Mouse (Mus musculus) liver, adult (tissue): ENCODE data around the gene Abhd4.

Experiments used
- GATA4 ChIP-seq: IDR thresholded peaks from 2 replicates; pipeline ENCODE4 v1.6.1; 2014; ENCODE audit warnings: mild to moderate bottlenecking, low read length; ENCODE audit not compliant: insufficient replicate concordance

Gene Abhd4

GRCm38 (mm10) chr14:54253741-54254291, at the start of gene Abhd4, which contains the start of gene Dad1:
Abhd4 (plus strand) TSS chr14:54254188.
Dad1 (minus strand) TSS chr14:54254104.
- peak; percentile 55; the same call in 1 of the 2 replicates for TF ChIP-seq GATA4

- TF ChIP-seq GATA4 = no peak
Measured at GRCm38 (mm10) chr14:54204311-54204710, 49.7 kb upstream of the Abhd4 start.

- TF ChIP-seq GATA4 = no peak
Measured at GRCm38 (mm10) chr14:54204786-54205185, 49.2 kb upstream of the Abhd4 start.

DNA sequence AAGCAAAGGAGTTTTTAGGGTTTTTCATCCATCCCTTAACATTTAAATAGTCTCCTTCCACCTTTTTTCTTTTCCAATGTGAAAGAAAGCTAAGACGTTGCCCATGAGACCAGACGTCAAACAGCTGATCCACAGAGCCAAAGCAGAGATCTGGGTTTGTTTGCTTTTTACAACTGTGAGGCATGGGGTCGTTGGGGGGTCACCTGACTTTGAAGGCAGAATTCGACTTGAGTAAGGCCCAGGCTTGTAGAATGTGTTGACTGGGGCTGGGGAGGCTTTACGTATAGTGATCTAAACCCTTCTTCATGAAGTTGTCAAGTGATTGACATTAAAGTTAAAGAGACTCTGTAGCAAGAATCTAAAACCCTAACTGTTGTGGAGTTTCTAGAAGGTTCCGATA, 48.1 kb upstream of the Abhd4 start:
- TF ChIP-seq GATA4 = no peak

DNA sequence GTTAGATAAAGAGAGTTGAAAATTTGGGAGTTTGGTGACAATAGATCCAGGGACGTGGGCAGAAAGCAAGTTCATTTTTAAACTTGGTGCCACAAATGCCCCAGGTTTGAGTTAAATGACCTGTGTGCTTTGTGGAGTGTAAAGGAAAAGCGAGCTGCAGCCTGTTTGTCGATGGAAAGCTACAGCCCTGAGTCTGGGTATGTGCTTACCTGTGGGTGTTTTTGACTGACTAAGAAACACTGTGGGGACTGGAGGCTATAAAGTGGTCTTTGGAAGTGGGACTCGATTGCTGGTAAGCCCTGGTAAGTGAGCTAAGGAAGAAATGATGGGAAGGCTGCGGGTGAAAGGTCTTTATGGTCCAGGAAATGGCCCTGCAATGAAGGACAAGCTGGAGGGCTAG, 47.7 kb upstream of the Abhd4 start:
- no peak for TF ChIP-seq GATA4

- TF ChIP-seq GATA4 = no peak
Measured at GRCm38 (mm10) chr14:54206750-54207550, 47.0 kb upstream of the Abhd4 start.

DNA sequence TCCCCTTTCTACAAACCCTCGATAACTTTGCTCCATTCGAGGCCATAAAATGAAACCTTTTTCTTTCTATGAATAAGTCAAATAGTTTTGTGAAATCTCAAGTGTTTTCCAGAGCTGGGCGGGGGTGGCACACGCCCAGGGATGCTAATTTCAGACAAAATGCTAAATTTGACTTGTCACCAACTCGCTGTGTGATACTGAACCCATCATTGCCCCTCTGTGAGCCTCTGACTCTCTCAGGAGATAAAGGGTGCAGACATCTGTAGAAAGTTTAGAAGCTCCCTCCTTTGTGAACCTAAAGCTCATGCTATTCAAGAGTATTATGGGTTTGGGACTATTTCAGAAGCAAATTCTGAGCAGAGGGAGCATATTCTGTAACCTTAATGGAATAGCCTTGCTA, 46.1 kb upstream of the Abhd4 start:
- no peak for TF ChIP-seq GATA4

- no peak for TF ChIP-seq GATA4
Measured at GRCm38 (mm10) chr14:54208741-54209140, 45.2 kb upstream of the Abhd4 start.

DNA sequence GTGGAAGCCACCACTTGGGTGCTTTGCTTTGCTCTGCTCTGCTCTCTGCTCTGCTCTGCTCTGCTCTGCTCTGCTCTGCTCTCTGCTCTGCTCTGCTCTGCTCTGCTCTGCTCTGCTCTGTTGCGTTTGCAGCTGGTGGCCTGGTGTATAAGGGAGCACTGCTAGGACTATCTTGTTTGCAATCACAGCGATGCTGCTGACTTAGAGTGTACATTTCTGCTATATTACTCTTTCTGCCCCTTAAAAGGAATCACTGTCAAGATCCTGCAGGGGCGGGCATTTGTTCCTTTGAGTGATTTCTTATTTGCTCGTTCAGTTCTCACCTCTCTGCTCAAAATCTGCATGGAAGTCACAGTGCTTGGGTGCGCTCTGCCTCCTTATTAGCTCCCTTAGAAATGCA, 44.1 kb upstream of the Abhd4 start:
- no peak for TF ChIP-seq GATA4

DNA sequence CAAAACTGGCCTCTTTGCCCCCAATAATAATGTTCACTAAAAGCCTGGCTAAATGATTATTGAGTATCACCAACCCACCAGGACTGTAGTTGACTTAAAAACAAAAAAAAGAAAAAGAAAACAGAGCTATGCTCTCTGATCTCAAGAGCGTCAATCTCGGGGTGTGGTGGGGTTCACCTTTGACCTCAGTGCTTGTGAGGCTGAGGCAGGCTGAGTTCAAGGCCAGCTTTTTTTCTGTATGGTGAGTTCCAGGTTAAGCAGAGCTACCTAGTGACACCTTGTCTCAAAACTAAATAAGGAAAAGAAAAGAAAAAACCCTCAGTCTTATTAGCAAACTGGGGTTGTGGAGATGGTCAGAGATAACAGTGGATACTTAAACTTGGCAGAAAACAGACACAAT, 43.6 kb upstream of the Abhd4 start:
- TF ChIP-seq GATA4 = no peak

DNA sequence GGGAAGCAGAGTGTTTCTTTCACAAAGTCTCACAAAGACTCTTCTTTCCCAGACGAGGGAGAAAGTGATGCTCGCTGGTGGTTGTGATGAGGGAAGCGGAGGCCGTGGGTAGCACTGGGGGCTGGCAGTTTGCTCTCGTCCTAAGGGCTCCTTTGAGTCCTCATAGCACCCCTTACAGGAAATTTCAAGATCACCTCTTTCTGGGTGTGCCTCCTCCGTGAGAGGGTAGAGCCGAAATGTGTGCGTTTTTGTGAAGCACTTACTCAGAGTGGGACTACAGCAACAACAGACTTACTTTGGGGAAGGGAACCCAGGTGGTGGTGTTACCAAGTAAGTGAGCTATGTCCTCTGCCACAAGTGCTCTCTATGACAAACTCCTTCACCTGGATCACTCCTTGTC, 42.8 kb upstream of the Abhd4 start:
- TF ChIP-seq GATA4 = no peak

DNA sequence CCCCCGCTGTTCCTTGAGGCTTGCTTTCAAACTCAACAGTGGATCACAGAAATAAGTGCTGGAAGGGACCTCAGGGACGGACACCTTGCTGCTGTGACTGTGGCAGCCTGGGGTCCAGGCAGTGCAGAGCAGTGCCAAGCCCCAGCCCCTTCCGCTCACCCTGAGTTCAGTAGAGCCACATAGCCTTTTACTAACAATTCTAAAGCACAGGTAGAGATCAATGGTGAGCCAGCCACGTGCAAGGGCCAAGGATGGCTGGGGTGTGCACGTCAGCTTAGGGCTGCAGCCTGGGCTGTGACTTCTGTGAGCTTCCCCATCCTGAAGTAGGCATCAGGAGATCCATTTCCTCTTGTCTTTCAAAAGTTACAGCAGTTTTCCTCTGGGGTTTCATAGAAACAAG, 42.2 kb upstream of the Abhd4 start:
- no peak for TF ChIP-seq GATA4

GRCm38 (mm10) chr14:54213734-54214133, 40.3 kb upstream of the Abhd4 start:
- TF ChIP-seq GATA4 = no peak

GRCm38 (mm10) chr14:54214477-54214876, 39.5 kb upstream of the Abhd4 start:
- peak; percentile 61; the same call in 1 of the 2 replicates for TF ChIP-seq GATA4

DNA sequence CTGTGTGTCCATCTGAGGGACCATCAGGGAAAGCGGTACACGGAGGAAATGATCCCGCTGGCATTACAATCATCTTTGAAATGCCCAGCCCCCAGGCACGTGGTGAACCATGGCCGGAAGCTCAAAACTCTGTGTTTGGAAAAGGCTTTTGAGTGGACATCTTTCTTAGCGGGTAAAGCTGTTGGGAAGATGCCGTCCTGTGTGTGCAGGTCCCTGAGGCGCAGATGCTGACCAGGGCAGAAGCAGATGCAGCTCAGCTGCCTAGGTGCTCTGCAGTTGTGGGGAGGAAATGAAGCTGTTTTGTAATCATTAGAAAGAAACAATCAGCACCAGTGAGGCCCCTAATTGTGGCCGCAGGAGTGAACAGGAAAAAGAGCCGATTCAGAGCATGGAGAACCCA, 39.1 kb upstream of the Abhd4 start:
- TF ChIP-seq GATA4 = 0 out of 2 replicates have a peak, but pooled peaks have one; percentile 0

DNA sequence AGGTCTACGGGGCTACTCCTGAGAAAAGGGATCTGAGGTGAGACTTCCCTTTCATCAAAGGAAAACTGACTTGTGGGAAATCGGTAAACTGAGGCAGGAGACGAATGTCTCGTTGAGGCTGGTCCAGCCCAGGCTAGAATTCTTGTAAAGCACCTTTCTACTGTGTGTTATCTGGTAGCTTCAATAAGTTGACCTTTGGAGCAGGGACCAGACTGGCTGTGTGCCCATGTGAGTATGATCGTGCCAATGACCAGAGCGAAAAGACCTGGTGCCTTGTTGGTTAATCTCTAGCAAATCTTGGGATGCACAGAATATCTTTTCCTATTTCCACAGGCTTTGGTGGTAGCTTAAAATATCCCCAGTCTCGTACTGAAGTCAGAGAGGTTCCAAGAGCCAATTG, 37.9 kb upstream of the Abhd4 start:
- TF ChIP-seq GATA4 = no peak

DNA sequence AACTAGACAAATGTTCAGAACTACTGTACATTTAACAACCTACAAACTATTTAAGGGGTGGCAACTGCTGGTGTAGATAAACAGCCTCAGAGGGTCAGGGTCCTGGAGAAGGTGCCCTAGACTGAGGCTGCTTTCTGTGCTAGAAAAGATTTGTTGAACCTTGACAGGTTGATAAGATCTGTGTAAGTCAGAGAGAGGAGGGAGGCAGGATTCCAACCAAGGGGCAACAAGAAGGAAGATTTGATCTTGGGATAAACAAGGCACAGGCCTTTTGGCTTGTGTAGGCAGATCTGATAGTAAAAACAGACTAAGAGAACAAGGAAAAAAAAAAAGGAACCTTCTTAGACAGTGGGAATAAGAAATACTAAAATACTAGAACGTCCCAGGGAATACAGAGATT, 35.8 kb upstream of the Abhd4 start:
- no peak for TF ChIP-seq GATA4
